Mouse (Mus musculus): ENCODE measurements around the gene Arl4a. TPM values are rescaled to one million over a fixed set of nuclear protein-coding genes. Genes with fewer than 3 reads are reported as not detected.

Arl4a gene
- polyA plus RNA-seq, 1 experiment from 2014 or later = 85.9 TPM

- Histone ChIP-seq H3K9ac (no peak overlapping the region), H3K4me3 (replicated peaks) (no peak overlapping the region), H3K9me3 (replicated peaks) (no peaks in the 10 kb centered on the region), H3K27me3 (no peaks in the 10 kb centered on the region), H3K27ac (replicated peaks) (no peak overlapping the region), H3K4me1 (no peaks in the 10 kb centered on the region), H3K36me3 (no peaks in the 10 kb centered on the region), H3K4me2 (replicated peaks) (no peak overlapping the region)
- ATAC-seq (ENCODE audit: insufficient number of reproducible peaks, low FRiP score, low TSS enrichment, low read depth) = no peak
- 45% methylated on average over 3 of the region's 3 CpGs for WGBS
These were observed 29.4 kb downstream of the Arl4a start for GRCm38 (mm10) chr12:40008459-40008858.

GRCm38 (mm10) chr12:40004766-40005165, 33.1 kb downstream of the Arl4a start:
- 71% methylated on average over 2 of the region's 2 CpGs for WGBS
- Histone ChIP-seq H3K4me3 (replicated peaks) (no peak overlapping the region), H3K27ac (replicated peaks) (no peak overlapping the region), H3K9ac (no peak overlapping the region), H3K9me3 (replicated peaks) (no peaks in the 10 kb centered on the region), H3K36me3 (no peaks in the 10 kb centered on the region), H3K27me3 (no peaks in the 10 kb centered on the region), H3K4me1 (no peaks in the 10 kb centered on the region), H3K4me2 (replicated peaks) (no peak overlapping the region)
- ATAC-seq (ENCODE audit: insufficient number of reproducible peaks, low FRiP score, low TSS enrichment, low read depth) = no peak

- Histone ChIP-seq H3K9me3 (replicated peaks) (no peaks in the 10 kb centered on the region), H3K27ac (replicated peaks) (no peak overlapping the region), H3K9ac (no peak overlapping the region), H3K4me3 (replicated peaks) (no peak overlapping the region), H3K36me3 (no peaks in the 10 kb centered on the region), H3K27me3 (no peaks in the 10 kb centered on the region), H3K4me1 (peaks cover 4% of the 10 kb centered on the region; the same call in 1 of the 2 replicates), H3K4me2 (replicated peaks) (no peak overlapping the region)
- WGBS = 47% methylated on average over 4 of the region's 4 CpGs
- no peak for ATAC-seq (ENCODE audit: insufficient number of reproducible peaks, low FRiP score, low TSS enrichment, low read depth)
These were observed 39.0 kb downstream of the Arl4a start for GRCm38 (mm10) chr12:39998853-39999195.

GRCm38 (mm10) chr12:39998070-39998852, 39.6 kb downstream of the Arl4a start:
- H3K27ac ChIP-seq (replicated peaks) = no peak overlapping the region
- 26% methylated on average over 9 of the region's 9 CpGs for WGBS
- no peak overlapping the region for H3K4me3 ChIP-seq (replicated peaks)
- no peak overlapping the region for H3K4me2 ChIP-seq (replicated peaks)
- peaks cover 4% of the 10 kb centered on the region; the same call in 1 of the 2 replicates for H3K4me1 ChIP-seq
- no peak for ATAC-seq (ENCODE audit: insufficient number of reproducible peaks, low FRiP score, low TSS enrichment, low read depth)
- H3K36me3 ChIP-seq = no peaks in the 10 kb centered on the region
- no peaks in the 10 kb centered on the region for H3K27me3 ChIP-seq
- H3K9me3 ChIP-seq (replicated peaks) = no peaks in the 10 kb centered on the region
- no peak overlapping the region for H3K9ac ChIP-seq

GRCm38 (mm10) chr12:39997651-39998050, 40.2 kb downstream of the Arl4a start:
- Histone ChIP-seq H3K9ac (no peak overlapping the region), H3K9me3 (replicated peaks) (no peaks in the 10 kb centered on the region), H3K4me1 (peaks cover 4% of the 10 kb centered on the region; the same call in 1 of the 2 replicates), H3K4me2 (replicated peaks) (no peak overlapping the region), H3K36me3 (no peaks in the 10 kb centered on the region), H3K4me3 (replicated peaks) (no peak overlapping the region), H3K27me3 (no peaks in the 10 kb centered on the region), H3K27ac (replicated peaks) (no peak overlapping the region)
- 31% methylated on average over 4 of the region's 4 CpGs for WGBS
- ATAC-seq (ENCODE audit: insufficient number of reproducible peaks, low FRiP score, low TSS enrichment, low read depth) = no peak

GRCm38 (mm10) chr12:39996015-39996414, 41.8 kb downstream of the Arl4a start:
- Histone ChIP-seq H3K9ac (no peak overlapping the region), H3K9me3 (replicated peaks) (no peaks in the 10 kb centered on the region), H3K4me2 (replicated peaks) (no peak overlapping the region), H3K27ac (replicated peaks) (no peak overlapping the region), H3K4me1 (peaks cover 4% of the 10 kb centered on the region; the same call in 1 of the 2 replicates), H3K4me3 (replicated peaks) (no peak overlapping the region), H3K36me3 (no peaks in the 10 kb centered on the region), H3K27me3 (no peaks in the 10 kb centered on the region)
- 88% methylated on average over 5 of the region's 5 CpGs for WGBS
- no peak for ATAC-seq (ENCODE audit: insufficient number of reproducible peaks, low FRiP score, low TSS enrichment, low read depth)

GRCm38 (mm10) chr12:39995609-39996008, 42.2 kb downstream of the Arl4a start:
- no peak overlapping the region for H3K9ac ChIP-seq
- WGBS = 52% methylated on average over 1 of the region's 1 CpGs
- no peaks in the 10 kb centered on the region for H3K36me3 ChIP-seq
- H3K9me3 ChIP-seq (replicated peaks) = no peaks in the 10 kb centered on the region
- H3K27ac ChIP-seq (replicated peaks) = no peak overlapping the region
- peaks cover 4% of the 10 kb centered on the region; the same call in 1 of the 2 replicates for H3K4me1 ChIP-seq
- H3K27me3 ChIP-seq = no peaks in the 10 kb centered on the region
- H3K4me3 ChIP-seq (replicated peaks) = no peak overlapping the region
- no peak for ATAC-seq (ENCODE audit: insufficient number of reproducible peaks, low FRiP score, low TSS enrichment, low read depth)
- H3K4me2 ChIP-seq (replicated peaks) = no peak overlapping the region

GRCm38 (mm10) chr12:39992767-39993302, 45.0 kb downstream of the Arl4a start:
- ATAC-seq (ENCODE audit: insufficient number of reproducible peaks, low FRiP score, low TSS enrichment, low read depth) = no peak
- WGBS = 73% methylated on average over 6 of the region's 6 CpGs
- Histone ChIP-seq H3K27ac (replicated peaks) (no peak overlapping the region), H3K4me2 (replicated peaks) (no peak overlapping the region), H3K9me3 (replicated peaks) (no peaks in the 10 kb centered on the region), H3K27me3 (no peaks in the 10 kb centered on the region), H3K9ac (no peak overlapping the region), H3K4me3 (replicated peaks) (no peak overlapping the region), H3K36me3 (no peaks in the 10 kb centered on the region), H3K4me1 (no peaks in the 10 kb centered on the region)

GRCm38 (mm10) chr12:39990830-39991780, 46.7 kb downstream of the Arl4a start:
- H3K4me3 ChIP-seq (replicated peaks) = no peak overlapping the region
- H3K4me1 ChIP-seq = no peaks in the 10 kb centered on the region
- H3K27me3 ChIP-seq = no peaks in the 10 kb centered on the region
- 59% methylated on average over 4 of the region's 4 CpGs for WGBS
- H3K4me2 ChIP-seq (replicated peaks) = no peak overlapping the region
- no peaks in the 10 kb centered on the region for H3K9me3 ChIP-seq (replicated peaks)
- H3K9ac ChIP-seq = no peak overlapping the region
- H3K36me3 ChIP-seq = no peaks in the 10 kb centered on the region
- no peak for ATAC-seq (ENCODE audit: insufficient number of reproducible peaks, low FRiP score, low TSS enrichment, low read depth)
- H3K27ac ChIP-seq (replicated peaks) = no peak overlapping the region

GRCm38 (mm10) chr12:39989136-39989535, 48.7 kb downstream of the Arl4a start:
- Histone ChIP-seq H3K9me3 (replicated peaks) (no peaks in the 10 kb centered on the region), H3K27ac (replicated peaks) (no peak overlapping the region), H3K36me3 (no peaks in the 10 kb centered on the region), H3K27me3 (no peaks in the 10 kb centered on the region), H3K4me3 (replicated peaks) (no peak overlapping the region), H3K4me1 (no peaks in the 10 kb centered on the region), H3K4me2 (replicated peaks) (no peak overlapping the region), H3K9ac (no peak overlapping the region)
- no peak for ATAC-seq (ENCODE audit: insufficient number of reproducible peaks, low FRiP score, low TSS enrichment, low read depth)
- 87% methylated on average over 4 of the region's 4 CpGs for WGBS

- WGBS = 81% methylated on average over 4 of the region's 4 CpGs
- Histone ChIP-seq H3K36me3 (no peaks in the 10 kb centered on the region), H3K4me3 (replicated peaks) (no peak overlapping the region), H3K27ac (replicated peaks) (no peak overlapping the region), H3K9me3 (replicated peaks) (no peaks in the 10 kb centered on the region), H3K4me2 (replicated peaks) (no peak overlapping the region), H3K4me1 (no peaks in the 10 kb centered on the region), H3K9ac (no peak overlapping the region), H3K27me3 (no peaks in the 10 kb centered on the region)
- ATAC-seq (ENCODE audit: insufficient number of reproducible peaks, low FRiP score, low TSS enrichment, low read depth) = no peak
These were observed 50.6 kb downstream of the Arl4a start for GRCm38 (mm10) chr12:39987177-39987576.

Data from embryonic facial prominence, embryonic 15.5 days (tissue).